Mouse (Mus musculus): ENCODE data around the gene Gm37240.

DNA sequence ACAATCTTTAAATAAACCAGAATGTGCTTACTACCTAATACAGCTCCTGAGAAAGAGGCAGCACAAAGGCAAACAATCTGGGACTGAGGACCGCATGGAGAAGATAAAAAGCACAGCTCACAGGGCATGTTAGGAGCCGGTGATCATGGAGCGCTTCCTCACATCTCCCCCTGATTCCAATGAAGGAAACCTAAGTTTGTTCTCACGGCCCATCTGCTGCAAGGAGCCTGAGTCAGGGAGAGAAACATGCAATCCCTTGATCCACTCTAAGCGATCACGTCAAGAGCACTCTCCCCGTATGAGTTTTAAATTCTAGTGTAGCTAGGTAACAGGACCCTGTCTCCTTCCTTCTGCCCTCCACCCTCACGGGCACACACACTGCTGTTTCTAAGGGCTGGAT, 210.2 kb downstream of the Gm37240 start:
- TF ChIP-seq GATA1 (IDR thresholded peaks at IDR 0.05; ENCODE audit: borderline replicate concordance, low read length) (no peak), CTCF (IDR thresholded peaks at IDR 0.05; ENCODE audit: low read depth, low read length) (no peak), GATA2 (IDR thresholded peaks at IDR 0.05; ENCODE audit: borderline replicate concordance, low read depth, low read length) (no peak), POLR2AphosphoS5 (IDR thresholded peaks at IDR 0.05; ENCODE audit: insufficient replicate concordance, low read depth, low read length) (no peak), TAL1 (conservative IDR thresholded peaks at IDR 0.05; ENCODE audit: low read depth, low read length) (no peak)
